13 mouse cellular contexts compared by ENCODE assay signal in genomic region chr9:70833111-70833908, GRCm38 (mm10).
DNase-seq lines count a peak whose midpoint lies in the region; ATAC-seq lines count a peak whose summit lies in the region.
"Had no signal": no experiment of that assay in that cellular context is flagged by ENCODE, and none has a peak within 500 bp of the region (broad histone marks: within the 10 kb centered on the region; RNA-seq: fewer than 3 reads in every experiment).

No protein-coding gene starts in this region.

- no peak for ATAC-seq in erythroblast, adult 5-6 weeks (replicated peaks; ENCODE audit: low FRiP score, poor library complexity, severe bottlenecking)
- peak; percentile 34 for ATAC-seq in granulocyte monocyte progenitor cell, adult 5-6 weeks (replicated peaks; ENCODE audit: poor library complexity, severe bottlenecking)
- ATAC-seq in megakaryocyte, adult 5-6 weeks (ENCODE audit: poor library complexity, severe bottlenecking) = peak; percentile 29; the same call in 1 of the 2 replicates

- H3K27me3 ChIP-seq in erythroblast, embryonic 14.5 days (ENCODE audit: control insufficient read depth) = no peaks in the 10 kb centered on the region
- no peaks in the 10 kb centered on the region for H3K27me3 ChIP-seq in forebrain, embryonic 10.5 days (ENCODE audit: poor library complexity, severe bottlenecking)
- H3K27me3 ChIP-seq: midbrain, embryonic 12.5 days had no signal

- peaks cover 22% of the 10 kb centered on the region for H3K36me3 ChIP-seq in erythroblast, embryonic 14.5 days (ENCODE audit: control insufficient read depth)
- H3K36me3 ChIP-seq in forebrain, embryonic 10.5 days (replicated peaks) = no peaks in the 10 kb centered on the region
- H3K36me3 ChIP-seq: G1E; hindbrain, embryonic 10.5 days; midbrain, embryonic 12.5 days had no signal

- peak overlapping the region; percentile 27 for H3K4me3 ChIP-seq in erythroblast, embryonic 14.5 days (replicated peaks)
- no peak overlapping the region for H3K4me3 ChIP-seq in forebrain, embryonic 10.5 days
- H3K4me3 ChIP-seq: hindbrain, embryonic 10.5 days; midbrain, embryonic 12.5 days had no signal

- DNase-seq in thymus, adult 18-20 months = peak; percentile 27 to 42
- DNase-seq in right cerebral cortex, postnatal 10 days (ENCODE audit: low spot score in 2 of 2) = no peak
- no peak for DNase-seq in forebrain, embryonic 10.5 days (ENCODE audit: extremely low spot score, low spot score)
- no peak for DNase-seq in ovary, postnatal 36 days (ENCODE audit: low spot score)
- DNase-seq: cerebellum, adult 11-12 months; kidney, adult 18-20 months had no signal

- H3K9me3 ChIP-seq in erythroblast, embryonic 14.5 days (ENCODE audit: control insufficient read depth, low read length) = no peaks in the 10 kb centered on the region
- H3K9me3 ChIP-seq in forebrain, embryonic 10.5 days = no peaks in the 10 kb centered on the region
- H3K9me3 ChIP-seq: hindbrain, embryonic 10.5 days; midbrain, embryonic 12.5 days had no signal

- H3K27ac ChIP-seq in forebrain, embryonic 10.5 days = no peak overlapping the region
- H3K27ac ChIP-seq: hindbrain, embryonic 10.5 days had no signal

- 83% methylated on average over 6 of the region's 6 CpGs for WGBS in forebrain, embryonic 10.5 days

- H3K4me1 ChIP-seq in erythroblast, embryonic 14.5 days (ENCODE audit: control insufficient read depth) = peaks cover 85% of the 10 kb centered on the region
- H3K4me1 ChIP-seq in forebrain, embryonic 10.5 days = peaks cover 11% of the 10 kb centered on the region; the same call in 1 of the 2 replicates
- H3K4me1 ChIP-seq: midbrain, embryonic 12.5 days had no signal

Comparison
In these comparisons a context has a peak if more than half of its experiments do, and no peak if none do; other contexts are left out.
1. DNase-seq: peak in thymus, adult 18-20 months (2 of 2); none in right cerebral cortex, postnatal 10 days (0 of 2), forebrain, embryonic 10.5 days (single experiment) and ovary, postnatal 36 days (single experiment).